Mouse (Mus musculus) liver, adult 2 months (tissue): ENCODE data around the gene Xbp1.

ENCODE experiments used
- CTCF ChIP-seq: fragments of 200-500 bp; IDR thresholded peaks from 2 replicates; pipeline ENCODE4 v1.5.1; 2011; ENCODE audit warnings: low read depth, low read length, control low read depth
- POLR2A ChIP-seq: fragments of 200-500 bp; IDR thresholded peaks from 2 replicates; pipeline ENCODE4 v1.6.1; 2011; ENCODE audit warnings: low read length, control low read depth; ENCODE audit not compliant: insufficient read depth; ENCODE audit errors: extremely low read depth

GRCm38 (mm10) chr11:5551931-5552330 is 31.5 kb downstream of the Xbp1 start:
- TF ChIP-seq POLR2A (no peak), CTCF (no peak)
